Mouse (Mus musculus): ENCODE data around the gene Sytl3. TPM values are rescaled to one million over a fixed set of nuclear protein-coding genes. Genes with fewer than 3 reads are reported as not detected.

Gene Sytl3
- polyA plus RNA-seq, 1 experiment, result 0.37 TPM

DNA sequence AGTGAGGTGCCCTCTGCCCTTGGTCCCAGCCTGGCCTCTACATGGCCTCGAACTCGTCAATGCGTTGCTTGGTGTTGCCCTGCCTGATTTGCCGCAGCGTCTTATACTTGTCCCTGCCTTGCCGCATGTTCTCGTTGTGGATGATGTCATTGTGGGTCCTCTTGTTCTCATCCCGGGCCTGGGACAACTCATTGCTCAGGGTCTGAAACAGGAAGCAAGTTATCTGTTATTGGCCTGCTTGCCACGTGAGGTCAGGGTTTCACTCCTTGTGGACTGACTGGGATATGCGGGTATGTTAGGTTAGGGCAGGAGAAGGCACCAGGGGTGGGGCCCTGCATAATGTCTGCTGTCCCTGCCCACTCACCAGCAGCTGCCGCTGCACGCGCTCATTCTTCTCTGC, 80.4 kb downstream of the Sytl3 start:
- no peak for TF ChIP-seq GATA1 (IDR thresholded peaks at IDR 0.05; ENCODE audit: borderline replicate concordance, low read length)
- H3K4me1 ChIP-seq, result peaks cover 45% of the 10 kb centered on the region
- H3K4me3 ChIP-seq (replicated peaks), result peak overlapping the region; percentile 40
- H3K9me3 ChIP-seq, result no peaks in the 10 kb centered on the region
- peaks cover 2% of the 10 kb centered on the region for H3K27me3 ChIP-seq (replicated peaks)
- H3K36me3 ChIP-seq (replicated peaks; ENCODE audit: low read length), result peaks cover 70% of the 10 kb centered on the region

DNA sequence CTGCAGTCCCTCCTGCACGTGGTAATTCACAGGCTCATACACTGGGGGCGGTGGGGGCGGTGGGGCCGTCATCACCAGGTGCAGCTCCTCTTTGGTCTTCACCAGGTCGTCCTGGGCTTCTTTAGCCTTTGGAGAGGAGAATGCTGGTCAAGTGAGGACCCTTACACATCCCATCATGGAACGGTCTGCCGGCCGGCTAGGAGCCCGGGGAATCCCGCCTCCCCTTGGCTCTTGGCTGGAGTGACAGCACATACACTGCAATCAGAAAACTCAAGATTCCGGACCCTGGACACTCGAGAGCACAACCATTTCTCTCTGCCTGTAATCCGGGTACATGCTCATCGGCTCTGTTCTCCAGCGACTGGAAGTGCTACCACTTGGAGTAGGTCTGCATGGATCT, 80.9 kb downstream of the Sytl3 start:
- TF ChIP-seq FLI1 (IDR thresholded peaks at IDR 0.05; ENCODE audit: low read length) (no peak), GATA1 (IDR thresholded peaks at IDR 0.05; ENCODE audit: borderline replicate concordance, low read length) (no peak)
- peaks cover 2% of the 10 kb centered on the region for H3K27me3 ChIP-seq (replicated peaks)
- H3K36me3 ChIP-seq (replicated peaks; ENCODE audit: low read length), result peaks cover 75% of the 10 kb centered on the region
- H3K4me1 ChIP-seq, result peaks cover 50% of the 10 kb centered on the region
- H3K4me3 ChIP-seq (replicated peaks), result no peak overlapping the region
- no peaks in the 10 kb centered on the region for H3K9me3 ChIP-seq

DNA sequence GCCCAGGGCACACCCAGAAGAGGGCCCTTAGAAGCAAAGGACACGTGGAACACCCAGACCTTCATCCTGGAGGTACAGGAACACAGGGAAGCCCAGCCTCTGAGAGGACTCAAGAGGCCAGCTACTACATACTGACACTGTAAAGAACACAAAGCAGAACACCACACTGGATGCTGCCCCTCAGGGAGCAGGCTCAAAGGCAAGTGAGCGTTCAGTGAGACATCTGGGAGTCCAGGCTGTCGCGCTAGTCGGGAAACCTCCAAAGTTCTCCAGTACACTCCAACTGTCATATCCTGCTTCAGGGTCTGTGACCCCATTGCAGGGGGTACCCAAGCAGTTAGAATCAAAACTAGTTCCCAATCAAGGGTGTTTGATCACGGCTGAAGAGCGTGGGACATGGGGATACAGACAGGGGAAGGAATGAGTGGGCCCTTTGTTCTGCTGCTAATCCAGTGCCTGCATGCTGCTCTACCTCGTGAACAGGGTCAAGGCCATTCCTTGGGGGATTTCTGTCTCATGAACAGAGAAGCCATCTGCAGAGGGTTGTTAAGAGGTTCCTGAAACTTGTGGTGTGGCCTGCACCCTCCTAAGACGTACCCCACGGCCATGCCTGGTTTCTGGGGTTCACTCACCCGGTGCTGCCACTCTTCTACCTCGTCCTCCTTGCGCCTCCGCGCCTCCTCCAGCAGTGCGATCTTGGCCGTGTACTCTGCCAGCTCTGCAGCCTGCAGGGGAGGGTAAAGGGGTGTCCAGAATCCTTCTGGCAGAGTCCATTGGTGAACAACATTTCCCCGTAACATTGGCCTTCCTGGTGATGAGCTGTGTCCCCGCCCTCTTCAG, 81.7 kb downstream of the Sytl3 start:
- Histone ChIP-seq H3K9me3 (no peaks in the 10 kb centered on the region), H3K36me3 (replicated peaks; ENCODE audit: low read length) (peaks cover 82% of the 10 kb centered on the region), H3K4me3 (replicated peaks) (no peak overlapping the region), H3K27me3 (replicated peaks) (no peaks in the 10 kb centered on the region), H3K4me1 (peaks cover 54% of the 10 kb centered on the region)
- no peak for TF ChIP-seq GATA1 (IDR thresholded peaks at IDR 0.05; ENCODE audit: borderline replicate concordance, low read length)
- TF ChIP-seq FLI1 (IDR thresholded peaks at IDR 0.05; ENCODE audit: low read length), result no peak

DNA sequence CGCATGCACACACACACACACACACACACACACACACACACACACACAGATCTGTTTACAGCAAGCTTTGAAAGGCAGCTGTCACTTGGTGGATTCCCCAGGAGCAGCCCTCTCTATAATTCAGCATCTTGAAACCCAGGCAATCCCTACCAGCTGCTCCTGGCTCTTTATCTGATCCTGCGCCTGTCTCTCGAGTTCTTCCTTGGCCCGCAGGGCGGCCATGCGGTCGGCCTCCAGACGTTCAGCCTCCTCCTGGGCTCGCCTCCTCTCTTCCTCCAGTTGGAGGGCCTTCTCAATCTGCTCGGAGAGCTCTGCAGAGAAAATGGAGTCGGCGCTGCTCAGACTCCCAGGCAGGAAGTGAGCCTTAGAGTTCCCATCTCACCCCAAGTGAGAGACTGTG, 82.4 kb downstream of the Sytl3 start:
- Histone ChIP-seq H3K9me3 (no peaks in the 10 kb centered on the region), H3K4me1 (peaks cover 54% of the 10 kb centered on the region), H3K36me3 (replicated peaks; ENCODE audit: low read length) (peaks cover 89% of the 10 kb centered on the region), H3K27me3 (replicated peaks) (no peaks in the 10 kb centered on the region), H3K4me3 (replicated peaks) (no peak overlapping the region)
- TF ChIP-seq GATA1 (IDR thresholded peaks at IDR 0.05; ENCODE audit: borderline replicate concordance, low read length) (no peak), FLI1 (IDR thresholded peaks at IDR 0.05; ENCODE audit: low read length) (no peak)

DNA sequence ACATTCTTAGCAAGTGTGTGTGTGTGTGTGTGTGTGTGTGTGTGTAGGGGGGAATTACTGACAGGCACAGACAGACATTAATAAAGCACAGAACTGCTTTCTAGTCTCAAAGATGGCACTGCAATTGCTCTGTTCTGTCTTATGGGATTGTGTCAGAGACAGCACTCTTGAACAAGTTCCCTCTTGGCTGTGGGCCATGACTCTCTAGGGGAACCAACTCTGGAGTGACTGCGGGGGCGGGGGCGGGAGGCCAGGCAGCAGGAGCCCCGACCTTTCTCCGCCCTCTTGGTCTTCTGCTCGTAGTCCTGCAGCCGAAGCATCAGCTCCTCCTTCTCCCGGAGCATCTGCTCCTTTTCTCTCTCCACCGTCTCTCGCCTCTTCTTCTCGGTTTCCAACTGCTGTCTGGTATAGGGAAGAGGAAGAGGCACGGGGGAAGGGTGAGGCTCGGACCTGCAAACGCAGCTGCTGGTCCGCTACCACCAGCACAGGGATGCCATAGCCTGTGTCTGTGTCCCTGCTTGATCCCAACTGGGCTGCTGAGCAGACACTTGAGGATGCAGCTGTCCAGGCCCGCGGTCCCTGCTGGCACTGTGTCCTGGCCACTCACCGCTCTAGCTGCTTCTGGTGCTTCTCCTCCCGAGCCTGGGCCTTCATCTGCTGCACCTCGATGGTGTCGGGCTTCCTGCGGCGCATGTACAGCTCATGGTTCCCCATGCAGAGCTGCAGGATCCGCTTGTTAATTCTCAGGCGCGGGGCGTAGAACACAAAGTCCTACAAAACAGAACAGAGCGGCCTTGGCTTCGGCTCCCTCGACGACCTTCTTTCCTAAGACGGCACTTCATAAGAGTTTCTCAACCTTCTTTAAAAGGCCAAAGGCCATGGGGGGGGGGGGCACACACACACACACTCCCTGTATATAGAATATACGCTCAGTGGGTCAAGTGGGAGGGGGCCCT, 83.5 kb downstream of the Sytl3 start:
- TF ChIP-seq GATA1 (IDR thresholded peaks at IDR 0.05; ENCODE audit: borderline replicate concordance, low read length) (no peak), FLI1 (IDR thresholded peaks at IDR 0.05; ENCODE audit: low read length) (no peak)
- H3K36me3 ChIP-seq (replicated peaks; ENCODE audit: low read length), result peaks cover 98% of the 10 kb centered on the region
- peak overlapping the region; percentile 62 for H3K4me3 ChIP-seq (replicated peaks)

DNA sequence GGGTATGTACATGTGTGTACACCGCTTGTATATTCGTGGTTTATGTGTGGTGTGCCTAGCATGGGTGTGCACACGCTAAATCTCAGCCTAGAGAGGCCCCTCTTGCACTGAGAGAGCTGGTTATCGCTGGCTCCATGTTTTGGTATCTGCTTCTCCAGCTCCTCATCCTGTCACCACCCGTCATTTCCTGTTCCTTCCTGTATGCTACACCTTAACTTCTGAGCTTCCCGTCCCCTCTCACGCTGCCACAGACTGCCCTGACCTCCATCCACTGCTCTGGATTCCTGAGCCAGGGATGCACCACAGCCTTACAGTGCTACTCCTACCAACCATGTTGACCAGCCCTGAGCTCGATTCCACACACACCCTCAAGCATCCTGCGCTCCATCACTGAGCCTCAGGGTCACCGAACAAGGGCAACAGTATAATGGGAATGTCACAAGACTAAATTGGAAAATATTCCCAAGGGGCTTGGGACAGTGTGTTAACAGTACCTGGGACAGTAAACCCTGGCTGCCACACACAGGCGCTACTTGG, 84.2 kb downstream of the Sytl3 start:
- H3K27me3 ChIP-seq (replicated peaks), result no peaks in the 10 kb centered on the region
- peaks cover 98% of the 10 kb centered on the region for H3K36me3 ChIP-seq (replicated peaks; ENCODE audit: low read length)
- TF ChIP-seq GATA1 (IDR thresholded peaks at IDR 0.05; ENCODE audit: borderline replicate concordance, low read length), result no peak
- TF ChIP-seq FLI1 (IDR thresholded peaks at IDR 0.05; ENCODE audit: low read length), result no peak
- no peaks in the 10 kb centered on the region for H3K9me3 ChIP-seq
- no peak overlapping the region for H3K4me3 ChIP-seq (replicated peaks)
- peaks cover 67% of the 10 kb centered on the region for H3K4me1 ChIP-seq

More for the DNA sequence above, 83.5 kb downstream of the Sytl3 start:
- Histone ChIP-seq H3K9me3 (no peaks in the 10 kb centered on the region), H3K4me1 (peaks cover 59% of the 10 kb centered on the region), H3K27me3 (replicated peaks) (no peaks in the 10 kb centered on the region)

DNA sequence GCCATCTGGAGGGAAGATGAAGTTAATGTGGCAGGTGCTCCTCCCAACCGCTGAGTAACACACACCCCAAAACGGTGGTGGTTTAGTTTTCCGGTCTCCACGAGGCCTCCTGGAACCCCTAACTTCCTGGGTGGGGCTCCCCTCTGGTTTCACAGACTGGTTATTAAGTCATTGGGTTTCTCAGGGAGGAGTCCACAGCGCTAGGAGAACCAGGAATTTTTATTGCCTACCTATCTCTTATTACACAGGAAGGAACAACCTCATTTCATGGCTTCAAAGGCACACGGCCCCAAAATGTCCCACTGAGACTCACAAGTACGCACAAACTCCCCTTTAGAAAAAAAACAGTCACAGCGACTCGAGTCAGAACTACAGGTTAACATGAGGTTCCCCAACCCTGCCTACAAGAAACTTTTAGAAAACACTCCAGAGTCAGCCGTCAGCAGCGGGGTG, 84.9 kb downstream of the Sytl3 start:
- no peak overlapping the region for H3K4me3 ChIP-seq (replicated peaks)
- TF ChIP-seq FLI1 (IDR thresholded peaks at IDR 0.05; ENCODE audit: low read length), result no peak
- no peak for TF ChIP-seq GATA1 (IDR thresholded peaks at IDR 0.05; ENCODE audit: borderline replicate concordance, low read length)
- H3K4me1 ChIP-seq, result peaks cover 74% of the 10 kb centered on the region
- H3K36me3 ChIP-seq (replicated peaks; ENCODE audit: low read length), result peaks cover 98% of the 10 kb centered on the region
- H3K27me3 ChIP-seq (replicated peaks), result no peaks in the 10 kb centered on the region
- H3K9me3 ChIP-seq, result no peaks in the 10 kb centered on the region

DNA sequence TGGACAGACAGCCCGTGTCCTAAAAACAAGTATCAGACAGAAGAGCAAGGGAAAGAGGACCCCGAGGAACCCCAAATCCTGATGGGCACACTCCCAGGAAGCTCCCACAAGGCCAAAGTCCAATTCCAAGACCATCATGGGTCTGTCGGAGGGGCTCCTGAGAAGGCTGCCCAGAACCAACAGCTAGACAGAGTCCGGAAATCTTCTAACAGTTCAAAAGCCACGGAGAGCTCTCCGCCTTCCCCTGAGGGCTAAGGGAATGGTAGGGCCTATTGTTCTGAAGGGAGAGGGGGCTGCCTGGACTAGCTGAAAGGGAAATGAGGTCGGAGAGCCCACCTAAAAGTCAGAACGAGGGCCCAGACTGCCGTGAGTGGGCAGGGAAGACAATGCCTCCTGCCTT, 85.5 kb downstream of the Sytl3 start:
- no peaks in the 10 kb centered on the region for H3K9me3 ChIP-seq
- no peak overlapping the region for H3K4me3 ChIP-seq (replicated peaks)
- TF ChIP-seq GATA1 (IDR thresholded peaks at IDR 0.05; ENCODE audit: borderline replicate concordance, low read length) (no peak), FLI1 (IDR thresholded peaks at IDR 0.05; ENCODE audit: low read length) (no peak)
- no peaks in the 10 kb centered on the region for H3K27me3 ChIP-seq (replicated peaks)
- H3K4me1 ChIP-seq, result peaks cover 76% of the 10 kb centered on the region
- peaks cover 98% of the 10 kb centered on the region for H3K36me3 ChIP-seq (replicated peaks; ENCODE audit: low read length)

DNA sequence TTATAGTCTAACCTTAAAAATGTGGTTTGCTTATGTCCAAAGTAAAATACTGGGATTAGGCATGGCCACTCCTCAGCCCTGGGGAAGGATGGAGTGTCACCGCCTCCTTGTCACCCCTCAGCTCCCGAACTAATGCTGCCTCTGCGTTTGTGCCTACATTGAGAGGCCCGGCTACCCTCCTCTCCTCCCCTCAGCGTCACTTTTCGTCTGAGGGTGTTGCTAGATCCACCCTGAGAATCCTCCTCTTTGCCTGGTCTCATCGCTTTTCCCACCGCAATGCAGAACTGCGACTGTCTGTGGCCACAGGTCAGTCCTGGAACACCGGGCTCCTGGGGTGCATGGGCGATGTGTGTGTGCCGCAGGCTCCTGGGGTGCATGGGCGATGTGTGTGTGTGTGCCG, 86.0 kb downstream of the Sytl3 start:
- H3K4me3 ChIP-seq (replicated peaks), result no peak overlapping the region
- peaks cover 75% of the 10 kb centered on the region for H3K4me1 ChIP-seq
- H3K27me3 ChIP-seq (replicated peaks), result no peaks in the 10 kb centered on the region
- H3K36me3 ChIP-seq (replicated peaks; ENCODE audit: low read length), result peaks cover 96% of the 10 kb centered on the region
- TF ChIP-seq GATA1 (IDR thresholded peaks at IDR 0.05; ENCODE audit: borderline replicate concordance, low read length) (no peak), FLI1 (IDR thresholded peaks at IDR 0.05; ENCODE audit: low read length) (no peak)
- no peaks in the 10 kb centered on the region for H3K9me3 ChIP-seq
